Mouse (Mus musculus): ENCODE results near the gene Lingo3. TPM values are rescaled to one million over a fixed set of nuclear protein-coding genes. Genes with fewer than 3 reads are reported as not detected.

The Lingo3 gene
- total RNA-seq, 2 experiments from 2014 or later = 38.3 to 42.8 TPM

DNA sequence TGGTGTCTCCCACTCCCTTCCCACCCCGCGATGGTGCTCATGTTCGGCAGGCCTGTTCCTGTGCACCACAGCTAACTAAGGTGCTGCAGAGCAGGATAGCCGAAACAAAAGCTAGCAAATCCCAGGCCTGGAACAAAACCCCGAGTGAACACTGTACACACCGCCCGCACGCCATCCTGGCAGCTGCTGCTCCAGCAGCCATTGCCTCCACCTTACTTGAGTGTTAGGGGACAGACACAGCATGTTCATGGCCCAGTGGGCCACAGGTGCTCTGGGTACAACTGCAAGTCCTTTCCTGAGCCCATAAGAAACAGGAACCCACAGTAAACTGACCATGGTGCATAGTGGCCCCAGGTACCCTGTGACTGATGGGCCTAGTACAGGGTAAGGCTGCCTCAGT lies 49.1 kb downstream of the Lingo3 start:
- Histone ChIP-seq H3K4me3 (no peak overlapping the region), H3K27ac (no peak overlapping the region)
- DNase-seq (ENCODE audit: extremely low spot score in 1 of 2, low spot score in 2 of 2) = no peak
- intact Hi-C loops (cut with DNase I) = no loop called here
- TF ChIP-seq CTCF (IDR thresholded peaks at IDR 0.05) = no peak

DNA sequence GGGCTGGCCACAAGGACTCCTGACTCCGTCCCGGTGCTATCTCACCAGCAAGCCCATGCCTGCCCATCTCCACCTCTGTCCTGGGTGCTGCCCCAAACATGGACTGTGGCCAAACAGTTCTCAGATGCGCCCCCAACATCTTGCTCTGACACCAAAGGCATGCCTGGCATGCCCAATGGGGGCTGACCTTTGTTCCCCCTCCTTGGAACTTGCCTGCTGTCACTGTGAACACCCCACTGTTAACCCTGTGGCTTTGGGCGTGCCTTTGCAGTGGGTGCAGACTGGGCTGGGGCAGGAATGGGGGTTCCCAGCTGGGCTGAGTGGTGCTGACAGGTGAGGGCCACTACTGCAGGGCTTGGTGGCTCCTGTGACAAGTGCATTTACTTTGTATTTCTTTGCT lies 50.0 kb downstream of the Lingo3 start:
- no peak for DNase-seq (ENCODE audit: extremely low spot score in 1 of 2, low spot score in 2 of 2)
- intact Hi-C loops (cut with DNase I) = no loop called here
- no peak overlapping the region for H3K27ac ChIP-seq
- no peak for TF ChIP-seq CTCF (IDR thresholded peaks at IDR 0.05)
- no peak overlapping the region for H3K4me3 ChIP-seq

GRCm38 (mm10) chr10:80793033-80793784 lies 50.6 kb downstream of the Lingo3 start:
- TF ChIP-seq CTCF (IDR thresholded peaks at IDR 0.05) = no peak
- peak overlapping the region; percentile 74; the same call in 1 of the 2 replicates for H3K27ac ChIP-seq
- no peak overlapping the region for H3K4me3 ChIP-seq
- DNase-seq (ENCODE audit: extremely low spot score in 1 of 2, low spot score in 2 of 2) = no peak
- intact Hi-C loops (cut with DNase I) = no loop called here

DNA sequence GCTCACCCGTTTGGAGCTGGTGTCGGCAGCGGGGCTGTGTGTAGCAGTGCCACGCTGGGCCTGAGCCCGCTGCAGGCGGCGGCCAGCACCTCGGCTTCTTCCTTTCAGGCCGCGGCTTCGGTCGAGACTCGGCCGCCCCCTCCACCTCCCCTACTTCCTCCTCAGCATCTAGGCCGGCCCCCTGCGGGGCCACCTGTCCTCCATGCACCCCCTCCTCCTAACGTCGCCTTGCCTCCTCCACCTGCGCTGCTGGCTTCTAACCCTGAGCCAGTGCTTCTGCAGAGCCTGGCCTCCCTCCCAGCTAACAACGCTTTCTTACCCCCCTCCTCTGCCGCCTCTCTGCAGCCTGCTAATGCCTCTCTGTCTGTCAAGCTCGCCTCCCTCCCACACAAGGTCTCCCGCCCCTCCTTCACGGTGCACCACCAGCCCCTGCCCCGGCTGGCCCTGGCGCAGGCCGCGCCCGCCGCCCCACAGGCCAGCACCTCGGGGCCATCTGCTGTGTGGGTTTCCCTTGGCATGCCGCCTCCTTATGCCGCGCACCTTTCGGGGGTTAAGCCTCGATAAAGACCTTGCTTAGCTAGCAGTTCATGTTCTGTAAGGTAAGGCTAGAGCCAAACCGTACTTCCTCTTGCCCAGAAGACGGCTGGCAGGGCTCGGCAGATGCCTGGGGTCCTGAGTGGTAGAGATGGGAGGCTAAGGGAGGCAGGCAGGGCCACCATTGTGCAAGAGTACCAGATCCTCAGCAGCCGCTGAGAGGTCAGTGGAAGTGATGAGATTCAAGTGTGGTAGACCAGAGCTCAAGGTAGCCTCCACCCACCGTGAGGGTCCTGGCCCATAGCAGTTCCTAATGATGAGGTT lies 51.4 kb downstream of the Lingo3 start:
- no peak for TF ChIP-seq CTCF (IDR thresholded peaks at IDR 0.05)
- peak overlapping the region; percentile 74 for H3K27ac ChIP-seq
- no peak for DNase-seq (ENCODE audit: extremely low spot score in 1 of 2, low spot score in 2 of 2)
- no peak overlapping the region for H3K4me3 ChIP-seq
- intact Hi-C loops (cut with DNase I) = no loop called here

GRCm38 (mm10) chr10:80791476-80792174 lies 52.2 kb downstream of the Lingo3 start:
- Histone ChIP-seq H3K4me3 (no peak overlapping the region), H3K27ac (peak overlapping the region; percentile 74)
- intact Hi-C loops (cut with DNase I) = no loop called here
- TF ChIP-seq CTCF (IDR thresholded peaks at IDR 0.05) = no peak; the same call in 1 of the 2 replicates
- peak in 1 of 2 experiments; percentile 57 for DNase-seq (ENCODE audit: extremely low spot score in 1 of 2, low spot score in 2 of 2)

DNA sequence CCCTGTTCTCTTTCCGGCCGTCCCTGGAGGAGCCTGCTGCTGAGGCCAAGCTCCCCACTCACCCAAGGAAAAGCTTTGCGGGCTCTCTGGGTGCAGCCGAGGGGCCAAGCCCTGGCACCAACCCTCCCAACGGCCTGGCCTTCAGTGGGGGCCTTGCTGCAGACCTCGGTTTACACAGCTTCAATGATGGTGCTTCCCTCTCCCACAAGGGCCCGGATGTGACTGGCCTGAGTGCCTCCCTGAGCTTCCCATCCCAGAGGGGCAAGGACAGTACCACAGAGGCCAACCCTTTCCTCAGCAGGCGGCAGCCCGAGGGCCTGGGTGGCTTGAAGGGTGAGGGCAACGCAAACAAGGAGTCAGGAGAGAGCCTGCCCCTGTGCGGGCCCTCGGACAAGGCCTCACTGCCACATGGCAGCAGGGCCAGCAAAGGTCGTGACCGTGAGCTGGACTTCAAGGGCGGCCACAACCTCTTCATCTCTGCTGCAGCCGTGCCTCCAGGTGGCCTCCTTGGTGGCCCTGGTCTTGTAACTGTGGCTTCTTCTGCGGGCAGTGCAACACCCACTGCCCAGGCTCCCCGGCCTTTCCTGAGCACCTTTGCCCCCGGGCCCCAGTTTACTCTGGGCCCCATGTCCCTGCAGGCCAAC lies 53.0 kb downstream of the Lingo3 start:
- intact Hi-C loops (cut with DNase I) = no loop called here

GRCm38 (mm10) chr10:80787517-80787916 lies 56.3 kb downstream of the Lingo3 start:
- no peak for TF ChIP-seq CTCF (IDR thresholded peaks at IDR 0.05)
- Histone ChIP-seq H3K27ac (no peak overlapping the region), H3K4me3 (no peak overlapping the region)
- intact Hi-C loops (cut with DNase I) = no loop called here
- no peak for DNase-seq (ENCODE audit: extremely low spot score in 1 of 2, low spot score in 2 of 2)

More for the DNA sequence above, 53.0 kb downstream of the Lingo3 start:
- TF ChIP-seq CTCF (IDR thresholded peaks at IDR 0.05) = no peak
- peak overlapping the region; percentile 74 for H3K27ac ChIP-seq
- H3K4me3 ChIP-seq = no peak overlapping the region
- no peak for DNase-seq (ENCODE audit: extremely low spot score in 1 of 2, low spot score in 2 of 2)

- Histone ChIP-seq H3K4me3 (no peak overlapping the region), H3K27ac (no peak overlapping the region)
- TF ChIP-seq CTCF (IDR thresholded peaks at IDR 0.05) = no peak
- intact Hi-C loops (cut with DNase I) = no loop called here
- DNase-seq (ENCODE audit: extremely low spot score in 1 of 2, low spot score in 2 of 2) = no peak
These were observed 57.9 kb downstream of the Lingo3 start for GRCm38 (mm10) chr10:80785963-80786362.

- DNase-seq (ENCODE audit: extremely low spot score in 1 of 2, low spot score in 2 of 2) = no peak
- intact Hi-C loops (cut with DNase I) = no loop called here
- Histone ChIP-seq H3K27ac (peak overlapping the region; percentile 78), H3K4me3 (no peak overlapping the region)
- no peak for TF ChIP-seq CTCF (IDR thresholded peaks at IDR 0.05)
These were observed 59.0 kb downstream of the Lingo3 start for GRCm38 (mm10) chr10:80784871-80785270.

DNA sequence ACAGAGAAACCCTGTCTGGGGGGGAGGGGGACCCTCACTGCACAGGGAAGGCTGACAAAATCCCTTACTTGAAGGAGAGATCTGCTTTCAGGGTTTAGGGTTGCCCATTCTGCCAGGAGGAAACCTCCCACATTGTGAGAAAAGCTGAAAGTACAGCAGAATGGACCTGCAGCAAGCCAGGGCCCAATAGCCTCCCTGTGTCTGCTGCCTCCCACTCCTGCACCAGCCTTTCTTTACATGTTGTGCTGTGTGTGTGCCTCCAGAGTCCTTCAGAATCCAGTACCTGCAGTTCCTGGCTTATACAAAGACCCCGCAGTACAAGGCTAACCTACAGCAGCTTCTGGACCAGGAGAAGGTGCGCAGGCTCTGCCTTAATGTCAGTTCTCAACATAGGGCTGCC lies 59.5 kb downstream of the Lingo3 start:
- intact Hi-C loops (cut with DNase I) = no loop called here

More for the DNA sequence above, 59.5 kb downstream of the Lingo3 start:
- peak overlapping the region; percentile 78 for H3K27ac ChIP-seq
- DNase-seq (ENCODE audit: extremely low spot score in 1 of 2, low spot score in 2 of 2) = no peak
- H3K4me3 ChIP-seq = no peak overlapping the region
- no peak for TF ChIP-seq CTCF (IDR thresholded peaks at IDR 0.05)

Small RNAs within 50 kb of the gene (microRNA-seq; reads per million reads assigned to microRNA genes)
- 2.7 to 4.8 reads per million in 2 experiments for gene Mir1982

Other genes with a start within 250 kb of the Lingo3 start
- gene Scamp4, start 241.2 kb downstream of the Lingo3 start, total RNA-seq (2021) = 10 to 100 TPM; 41.5 to 44.8 TPM
- 1 to 10 TPM; 1.3 to 5.6 TPM for gene Adat3, start 241.2 kb downstream of the Lingo3 start, total RNA-seq (2021)
- gene Gm49322, start 238.0 kb downstream of the Lingo3 start, total RNA-seq (2021) = 1 to 10 TPM; 2.7 to 4.2 TPM
- gene Csnk1g2, start 221.2 kb downstream of the Lingo3 start, total RNA-seq (2021) = 100 to 1,000 TPM; 244 to 251 TPM
- 10 to 100 TPM; 85.1 to 96.7 TPM for gene Btbd2, start 187.0 kb downstream of the Lingo3 start, total RNA-seq (2021)
- 10 to 100 TPM; 42.8 to 48.8 TPM for gene Mknk2, start 165.9 kb downstream of the Lingo3 start, total RNA-seq (2021)
- 10 to 100 TPM; 13.6 to 15.5 TPM for gene Mob3a, start 142.1 kb downstream of the Lingo3 start, total RNA-seq (2021)
- 10 to 100 TPM; 45.0 to 46.0 TPM for gene Izumo4, start 141.9 kb downstream of the Lingo3 start, total RNA-seq (2021)
- gene Ap3d1, start 101.8 kb downstream of the Lingo3 start, total RNA-seq (2021) = 100 to 1,000 TPM; 150 to 151 TPM
- gene Dot1l, start 88.8 kb downstream of the Lingo3 start, total RNA-seq (2021) = 10 to 100 TPM; 64.6 to 75.3 TPM
- 10 to 100 TPM; 42.0 to 48.7 TPM for gene Sf3a2, start 45.8 kb downstream of the Lingo3 start, total RNA-seq (2021)
- gene Plekhj1, start 45.4 kb downstream of the Lingo3 start, total RNA-seq (2021) = 10 to 100 TPM; 68.2 to 71.0 TPM
- gene Amh, start 38.8 kb downstream of the Lingo3 start, total RNA-seq (2021) = 1 to 10 TPM; 1.9 to 3.8 TPM
- 1 to 10 TPM; 5.9 to 7.4 TPM for gene Jsrp1, start 30.5 kb downstream of the Lingo3 start, total RNA-seq (2021)
- gene Oaz1, start 17.4 kb downstream of the Lingo3 start, total RNA-seq (2021) = 100 to 1,000 TPM; 476 to 536 TPM
- gene Lsm7, start 11.2 kb upstream of the Lingo3 start, total RNA-seq (2021) = 10 to 100 TPM; 40.0 to 43.2 TPM
- 10 to 100 TPM; 55.6 to 62.5 TPM for gene Sppl2b, start 11.2 kb upstream of the Lingo3 start, total RNA-seq (2021)
- under 1 TPM; 0.18 to 0.19 TPM for gene Tmprss9, start 27.8 kb upstream of the Lingo3 start, total RNA-seq (2021)
- 100 to 1,000 TPM; 136 to 138 TPM for gene Timm13, start 56.9 kb upstream of the Lingo3 start, total RNA-seq (2021)
- 10 to 100 TPM; 20.0 to 20.3 TPM for gene Lmnb2, start 74.2 kb upstream of the Lingo3 start, total RNA-seq (2021)
- gene Gadd45b, start 86.0 kb upstream of the Lingo3 start, total RNA-seq (2021) = 10 to 100 TPM; 24.0 to 36.0 TPM
- gene Gng7, start 170.9 kb upstream of the Lingo3 start, total RNA-seq (2021) = 100 to 1,000 TPM in 1 of 2 experiments, 10 to 100 TPM in 1; 66.6 to 111 TPM
- gene Diras1, start 181.6 kb upstream of the Lingo3 start, total RNA-seq (2021) = 100 to 1,000 TPM; 100 to 116 TPM
- gene Slc39a3, start 193.4 kb upstream of the Lingo3 start, total RNA-seq (2021) = 10 to 100 TPM; 61.3 to 62.5 TPM
- 100 to 1,000 TPM; 171 to 173 TPM for gene Sgta, start 216.1 kb upstream of the Lingo3 start, total RNA-seq (2021)
- gene Thop1, start 226.0 kb upstream of the Lingo3 start, total RNA-seq (2021) = 10 to 100 TPM; 51.0 to 51.1 TPM